Mouse (Mus musculus): Measurements from ENCODE around the gene Olfr1225.
"Not testable (repeated sequence)": the region's sequence is repeated elsewhere in the genome, so short reads cannot be mapped to it uniquely, and the experiment has no call there.

Gene Olfr1225

GRCm38 (mm10) chr2:89174569-89174968 lies at the start of gene Olfr1225:
Olfr1225 (minus strand) TSS chr2:89174669.
- no peak for DNase-seq (ENCODE audit: low spot score in 2 of 2)

GRCm38 (mm10) chr2:89199948-89200347 lies 25.5 kb upstream of the Olfr1225 start, which contains the start of gene Olfr1226:
Olfr1226 (minus strand) TSS chr2:89200048.
- DNase-seq (ENCODE audit: low spot score in 2 of 2) = no peak

GRCm38 (mm10) chr2:89196325-89196982 lies 22.0 kb upstream of the Olfr1225 start:
- no peak for DNase-seq (ENCODE audit: low spot score in 2 of 2)

- DNase-seq (ENCODE audit: low spot score in 2 of 2) = not testable (repeated sequence)
Observed at GRCm38 (mm10) chr2:89164711-89165110, 9.8 kb downstream of the Olfr1225 start.

GRCm38 (mm10) chr2:89163991-89164390 lies 10.5 kb downstream of the Olfr1225 start, which contains the start of gene Olfr1224-ps1:
Olfr1224-ps1 (minus strand) TSS chr2:89164091.
- not testable (repeated sequence) for DNase-seq (ENCODE audit: low spot score in 2 of 2)

GRCm38 (mm10) chr2:89151460-89151859 lies 23.0 kb downstream of the Olfr1225 start, which contains the start of gene Olfr1223:
Olfr1223 (minus strand) TSS chr2:89151560.
- DNase-seq (ENCODE audit: low spot score in 2 of 2) = no peak

GRCm38 (mm10) chr2:89132954-89133353 lies 41.5 kb downstream of the Olfr1225 start, which contains the start of gene Olfr1222:
Olfr1222 (minus strand) TSS chr2:89133054.
- DNase-seq (ENCODE audit: low spot score in 2 of 2) = no peak

Data from frontal cortex, postnatal 25 days (tissue).